Mouse (Mus musculus): ENCODE data around the gene Plxdc1. TPM values are rescaled to one million over a fixed set of nuclear protein-coding genes. Genes with fewer than 3 reads are reported as not detected.

Gene Plxdc1
- total RNA-seq, 2 experiments from 2014 or later = 6.9 to 16.2 TPM

- DNase-seq (ENCODE audit: low spot score in 2 of 2) = no peak
Observed at GRCm38 (mm10) chr11:97880362-97880761, 105.9 kb downstream of the Plxdc1 start.

GRCm38 (mm10) chr11:97877341-97877740, 108.9 kb downstream of the Plxdc1 start:
- no peak for DNase-seq (ENCODE audit: low spot score in 2 of 2)

DNA sequence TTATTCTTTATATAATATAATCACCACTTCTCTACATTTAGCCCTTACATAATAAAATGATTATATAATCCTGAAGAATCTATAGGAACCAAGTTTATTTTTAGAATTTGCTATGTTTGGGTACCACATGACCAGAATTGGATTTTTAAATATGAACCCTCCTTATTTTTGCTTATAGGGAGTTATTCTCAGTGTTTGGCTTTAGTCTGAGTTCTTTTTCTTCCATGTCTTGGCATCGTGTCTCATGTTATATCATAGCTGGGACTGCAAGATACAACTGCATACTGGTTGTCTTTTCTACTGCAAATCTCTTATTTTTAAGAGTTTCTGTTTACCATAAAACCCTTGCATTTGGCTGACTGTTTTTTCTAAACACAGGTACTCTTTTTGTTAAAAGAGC, 111.8 kb downstream of the Plxdc1 start:
- no peak for DNase-seq (ENCODE audit: low spot score in 2 of 2)

Small RNA genes within 50 kb of the gene (microRNA-seq; reads per million reads assigned to microRNA genes)
- gene Gm22461 (ENCODE audit: borderline number of aligned reads in 2 of 2) (0 reads per million in 2 experiments), gene Gm27597 (ENCODE audit: borderline number of aligned reads in 2 of 2) (0 reads per million in 2 experiments)

Other genes with a start within 250 kb of the Plxdc1 start
- 10 to 100 TPM; 22.4 to 26.5 TPM for gene Pip4k2b, start 241.7 kb downstream of the Plxdc1 start, total RNA-seq (2021)
- 10 to 100 TPM; 18.2 to 21.1 TPM for gene Cwc25, start 219.9 kb downstream of the Plxdc1 start, total RNA-seq (2021)
- gene 1700001P01Rik, start 210.5 kb downstream of the Plxdc1 start, total RNA-seq (2021) = not detected
- 100 to 1,000 TPM; 830 to 834 TPM for gene Rpl23, start 204.0 kb downstream of the Plxdc1 start, total RNA-seq (2021)
- 100 to 1,000 TPM in 1 of 2 experiments, 10 to 100 TPM in 1; 94.0 to 145 TPM for gene Lasp1, start 187.4 kb downstream of the Plxdc1 start, total RNA-seq (2021)
- gene B230217C12Rik, start 145.7 kb downstream of the Plxdc1 start, total RNA-seq (2021) = 1 to 10 TPM; 3.7 to 4.0 TPM
- gene Fbxo47, start 102.3 kb downstream of the Plxdc1 start, total RNA-seq (2021) = 1 to 10 TPM in 1 of 2 experiments, under 1 TPM in 1; 0.58 to 1.2 TPM
- under 1 TPM; 0.45 to 0.63 TPM for gene Arl5c, start 9.7 kb upstream of the Plxdc1 start, total RNA-seq (2021)
- 10 to 100 TPM in 1 of 2 experiments, 1 to 10 TPM in 1; 8.6 to 10.1 TPM for gene Cacnb1, start 36.6 kb upstream of the Plxdc1 start, total RNA-seq (2021)
- 1,000 to 10,000 TPM; 1,100 to 1,184 TPM for gene Rpl19, start 40.3 kb upstream of the Plxdc1 start, total RNA-seq (2021)
- 10 to 100 TPM in 1 of 2 experiments, 1 to 10 TPM in 1; 5.0 to 12.3 TPM for gene Stac2, start 67.0 kb upstream of the Plxdc1 start, total RNA-seq (2021)
- 10 to 100 TPM; 21.6 to 27.7 TPM for gene Fbxl20, start 164.0 kb upstream of the Plxdc1 start, total RNA-seq (2021)
- gene Med1, start 206.8 kb upstream of the Plxdc1 start, total RNA-seq (2021) = 10 to 100 TPM; 41.4 to 66.1 TPM
- 10 to 100 TPM; 39.2 to 45.6 TPM for gene Cdk12, start 216.6 kb upstream of the Plxdc1 start, total RNA-seq (2021)

Data from adrenal gland, adult 18-20 months (tissue).